Mouse (Mus musculus) heart, embryonic 16.5 days (tissue): Measurements from ENCODE around the gene Tpsg1. TPM values are rescaled to one million over a fixed set of nuclear protein-coding genes. Genes with fewer than 3 reads are reported as not detected.

Experiments used
- polyA plus RNA-seq: library from polyadenylated mRNA; unstranded; fragments of >200 nt; fragmentation: Nextera tagmentation; extraction: Ambion mirVana; gene quantifications from 2 replicates; pipeline ENCODE4 v1.2.1, GENCODE M21; 2015

The Tpsg1 gene
- polyA plus RNA-seq, 1 experiment from 2014 or later = 0.56 TPM

Other genes with a start within 250 kb of the Tpsg1 start
- gene Ptx4, start 248.5 kb upstream of the Tpsg1 start, polyA plus RNA-seq = 0.20 and 0.24 TPM in 2 replicates
- gene Clcn7, start 235.9 kb upstream of the Tpsg1 start, polyA plus RNA-seq = 16.1 and 19.2 TPM in 2 replicates
- not detected in 2 replicates for gene Ccdc154, start 206.8 kb upstream of the Tpsg1 start, polyA plus RNA-seq
- 0.32 and 0.95 TPM in 2 replicates for gene Gm38655, start 193.8 kb upstream of the Tpsg1 start, polyA plus RNA-seq
- gene BC003965, start 184.7 kb upstream of the Tpsg1 start, polyA plus RNA-seq = 27.0 and 29.6 TPM in 2 replicates
- 5.4 and 6.1 TPM in 2 replicates for gene Unkl, start 180.9 kb upstream of the Tpsg1 start, polyA plus RNA-seq
- gene Gnptg, start 129.1 kb upstream of the Tpsg1 start, polyA plus RNA-seq = 23.8 and 25.7 TPM in 2 replicates
- 26.9 and 31.0 TPM in 2 replicates for gene Tsr3, start 129.1 kb upstream of the Tpsg1 start, polyA plus RNA-seq
- 1.4 and 2.5 TPM in 2 replicates for gene Baiap3, start 112.9 kb upstream of the Tpsg1 start, polyA plus RNA-seq
- gene Ube2i, start 94.7 kb upstream of the Tpsg1 start, polyA plus RNA-seq = 345 and 358 TPM in 2 replicates
- gene Prss34, start 70.9 kb upstream of the Tpsg1 start, polyA plus RNA-seq = 0.80 and 0.84 TPM in 2 replicates
- gene Prss28, start 60.6 kb upstream of the Tpsg1 start, polyA plus RNA-seq = not detected in 2 replicates
- gene Prss29, start 50.6 kb upstream of the Tpsg1 start, polyA plus RNA-seq = not detected in 2 replicates
- 0.41 and 0.59 TPM in 2 replicates for gene Tpsab1, start 23.7 kb upstream of the Tpsg1 start, polyA plus RNA-seq
- 11.0 and 11.7 TPM in 2 replicates for gene Tpsb2, start 3.0 kb upstream of the Tpsg1 start, polyA plus RNA-seq
- 4.5 and 5.4 TPM in 2 replicates for gene Cacna1h, start 64.5 kb downstream of the Tpsg1 start, polyA plus RNA-seq
- gene Tekt4, start 85.3 kb downstream of the Tpsg1 start, polyA plus RNA-seq = 0.81 and 1.5 TPM in 2 replicates
- gene Sstr5, start 128.0 kb downstream of the Tpsg1 start, polyA plus RNA-seq = 0.07 and 0.12 TPM in 2 replicates
- gene Sox8, start 201.4 kb downstream of the Tpsg1 start, polyA plus RNA-seq = 0.54 and 0.82 TPM in 2 replicates
- 36.9 and 39.8 TPM in 2 replicates for gene Lmf1, start 209.8 kb downstream of the Tpsg1 start, polyA plus RNA-seq